Mouse (Mus musculus): ENCODE results near the gene Tnnt1.
A peak's percentile ranks its signal among the peaks of the same experiment; 100 is the strongest.

Tnnt1 gene

GRCm38 (mm10) chr7:4521231-4522003 is 5.2 kb upstream of the Tnnt1 start:
- no peak for DNase-seq (ENCODE audit: low spot score)

- DNase-seq (ENCODE audit: low spot score): no peak
These were observed 2.3 kb upstream of the Tnnt1 start for GRCm38 (mm10) chr7:4518487-4518886.

- DNase-seq (ENCODE audit: low spot score): no peak
These were observed 329 bp downstream of the Tnnt1 start for GRCm38 (mm10) chr7:4515853-4516252.

GRCm38 (mm10) chr7:4513829-4514712 is 2.1 kb downstream of the Tnnt1 start:
- DNase-seq (ENCODE audit: low spot score): no peak

GRCm38 (mm10) chr7:4513236-4513635 is 2.9 kb downstream of the Tnnt1 start:
- no peak for DNase-seq (ENCODE audit: low spot score)

- DNase-seq (ENCODE audit: low spot score): no peak
These were observed 4.5 kb downstream of the Tnnt1 start for GRCm38 (mm10) chr7:4511489-4512224.

GRCm38 (mm10) chr7:4509863-4510608 is 6.1 kb downstream of the Tnnt1 start:
- no peak for DNase-seq (ENCODE audit: low spot score)

- DNase-seq (ENCODE audit: low spot score): no peak
These were observed 7.5 kb downstream of the Tnnt1 start for GRCm38 (mm10) chr7:4508739-4509116.

- DNase-seq (ENCODE audit: low spot score): no peak
These were observed 8.0 kb downstream of the Tnnt1 start for GRCm38 (mm10) chr7:4508062-4508738.

GRCm38 (mm10) chr7:4507220-4507619 is 9.0 kb downstream of the Tnnt1 start:
- DNase-seq (ENCODE audit: low spot score): no peak

- DNase-seq (ENCODE audit: low spot score): no peak
These were observed 11.3 kb downstream of the Tnnt1 start for GRCm38 (mm10) chr7:4504646-4505435.

GRCm38 (mm10) chr7:4503858-4504257 is 12.3 kb downstream of the Tnnt1 start:
- DNase-seq (ENCODE audit: low spot score): no peak

- DNase-seq (ENCODE audit: low spot score): no peak
These were observed 13.1 kb downstream of the Tnnt1 start for GRCm38 (mm10) chr7:4503100-4503499.

GRCm38 (mm10) chr7:4502421-4503090 is 13.6 kb downstream of the Tnnt1 start:
- no peak for DNase-seq (ENCODE audit: low spot score)

GRCm38 (mm10) chr7:4501558-4502397 is 14.4 kb downstream of the Tnnt1 start, which contains the start of gene Ppp1r12c:
Ppp1r12c (minus strand) TSS chr7:4501680.
- peak; percentile 93 for DNase-seq (ENCODE audit: low spot score)

- DNase-seq (ENCODE audit: low spot score): no peak
These were observed 15.2 kb downstream of the Tnnt1 start for GRCm38 (mm10) chr7:4500892-4501471.

GRCm38 (mm10) chr7:4499034-4499433 is 17.1 kb downstream of the Tnnt1 start:
- DNase-seq (ENCODE audit: low spot score): no peak

- no peak for DNase-seq (ENCODE audit: low spot score)
These were observed 17.9 kb downstream of the Tnnt1 start for GRCm38 (mm10) chr7:4498251-4498650.
